Mouse (Mus musculus) layer of hippocampus, postnatal 14 days (tissue): ENCODE data around the gene Vipr1. TPM values are rescaled to one million over a fixed set of nuclear protein-coding genes. Genes with fewer than 3 reads are reported as not detected.
A peak's percentile ranks its signal among the peaks of the same experiment; 100 is the strongest.

Experiments used
- DNase-seq, 2 experiments: peaks; one replicate each; pipeline ENCODE4 v3.0.0; 2021 to 2022; ENCODE audit warnings: low spot score in 2 of 2, mixed read lengths in 1 of 2
- total RNA-seq, 2 experiments: library from RNA; stranded (reverse); gene quantifications; 2 replicates each; pipeline ENCODE4 v1.2.3; 2021

Gene Vipr1
- total RNA-seq, 2 experiments from 2014 or later = 10.6 TPM

- DNase-seq = no peak
These were observed 9.6 kb upstream of the Vipr1 start for GRCm38 (mm10) chr9:121632891-121633290.

- DNase-seq = no peak
These were observed 9.2 kb upstream of the Vipr1 start for GRCm38 (mm10) chr9:121633306-121633705.

GRCm38 (mm10) chr9:121635835-121636576 is 6.5 kb upstream of the Vipr1 start:
- DNase-seq = no peak

- DNase-seq = peak; percentile 60 to 67
These were observed 2.7 kb upstream of the Vipr1 start for GRCm38 (mm10) chr9:121639790-121640189.

GRCm38 (mm10) chr9:121641235-121641915 is 1.1 kb upstream of the Vipr1 start:
- no peak for DNase-seq

- DNase-seq = peak; percentile 78 to 80
These were observed 515 bp upstream of the Vipr1 start, which contains the start of gene Lyzl4 for GRCm38 (mm10) chr9:121642001-121642400. Lyzl4 (minus strand) TSS chr9:121642096.

- no peak for DNase-seq
These were observed 2.3 kb downstream of the Vipr1 start for GRCm38 (mm10) chr9:121644855-121645254.

- DNase-seq = no peak
These were observed 4.5 kb downstream of the Vipr1 start for GRCm38 (mm10) chr9:121647026-121647425.

GRCm38 (mm10) chr9:121653668-121654067 is 11.2 kb downstream of the Vipr1 start:
- no peak for DNase-seq

GRCm38 (mm10) chr9:121656322-121656721 is 13.8 kb downstream of the Vipr1 start:
- DNase-seq = no peak

GRCm38 (mm10) chr9:121657143-121657542 is 14.6 kb downstream of the Vipr1 start:
- no peak for DNase-seq

- no peak for DNase-seq
These were observed 15.7 kb downstream of the Vipr1 start for GRCm38 (mm10) chr9:121658248-121658647.

- DNase-seq = no peak
These were observed 17.3 kb downstream of the Vipr1 start for GRCm38 (mm10) chr9:121659791-121660190.

GRCm38 (mm10) chr9:121663467-121663866 is 21.0 kb downstream of the Vipr1 start:
- DNase-seq = no peak

- DNase-seq = no peak
These were observed 21.6 kb downstream of the Vipr1 start for GRCm38 (mm10) chr9:121664104-121664503.

- peak; percentile 41 to 48 for DNase-seq
These were observed 24.6 kb downstream of the Vipr1 start for GRCm38 (mm10) chr9:121666957-121667630.

GRCm38 (mm10) chr9:121667822-121668221 is 25.3 kb downstream of the Vipr1 start:
- DNase-seq = no peak

GRCm38 (mm10) chr9:121669348-121669791 is 26.9 kb downstream of the Vipr1 start:
- no peak for DNase-seq

GRCm38 (mm10) chr9:121671300-121671699 is 28.8 kb downstream of the Vipr1 start:
- DNase-seq = peak in 1 of 2 experiments; percentile 49

GRCm38 (mm10) chr9:121672311-121672710 is 29.8 kb downstream of the Vipr1 start:
- DNase-seq = no peak

- DNase-seq = no peak
These were observed 31.2 kb downstream of the Vipr1 start for GRCm38 (mm10) chr9:121673716-121674115.

GRCm38 (mm10) chr9:121675011-121675410 is 32.5 kb downstream of the Vipr1 start:
- no peak for DNase-seq
